Mouse (Mus musculus): ENCODE data around the gene Olfr109. TPM values are rescaled to one million over a fixed set of nuclear protein-coding genes. Genes with fewer than 3 reads are reported as not detected.

Olfr109 gene
- total RNA-seq (2023): not detected

DNA sequence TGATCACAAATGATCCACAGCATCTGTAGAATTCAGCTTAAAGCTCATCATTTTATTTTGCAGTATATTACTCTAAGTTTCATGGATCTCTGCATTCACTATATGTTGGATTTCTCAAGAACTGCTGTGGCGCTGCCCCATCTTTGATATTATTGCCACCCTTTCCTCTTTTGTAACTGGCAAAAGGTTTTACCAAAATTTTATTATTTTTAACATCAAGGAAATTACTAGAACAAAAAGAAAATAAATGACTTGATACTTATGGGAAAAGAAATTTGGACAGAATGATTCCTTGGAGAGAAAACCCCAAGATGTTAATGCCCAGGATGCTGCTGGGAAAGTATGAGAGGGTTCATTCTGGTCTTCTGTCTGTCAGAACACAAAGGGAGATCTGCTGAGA, at the start of gene Olfr109:
TSS of gene Olfr109 (plus strand) at position 301 of the 400 bp plus-strand sequence.

DNA sequence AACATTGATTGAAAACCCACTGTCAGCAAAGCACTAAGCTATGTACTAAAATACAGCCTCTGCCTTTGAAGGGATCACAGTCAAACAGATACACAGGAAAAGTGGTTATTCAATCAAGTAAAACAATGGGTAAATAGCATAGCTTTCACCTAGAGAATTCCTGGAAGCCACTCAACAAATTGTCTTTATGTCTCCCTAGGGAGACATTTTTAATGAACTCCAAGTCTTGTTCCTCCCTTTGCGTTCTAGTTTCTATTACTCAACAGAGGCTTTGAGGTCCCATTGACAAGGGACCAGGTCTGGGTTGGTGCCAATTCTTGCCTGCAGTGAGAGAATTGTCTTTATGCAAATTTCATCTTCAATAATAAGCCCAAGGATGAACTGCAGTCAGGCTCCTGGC, 13.5 kb upstream of the Olfr109 start, which contains the start of gene Olfr108:
TSS of gene Olfr108 (plus strand) at position 301 of the 400 bp plus-strand sequence.

DNA sequence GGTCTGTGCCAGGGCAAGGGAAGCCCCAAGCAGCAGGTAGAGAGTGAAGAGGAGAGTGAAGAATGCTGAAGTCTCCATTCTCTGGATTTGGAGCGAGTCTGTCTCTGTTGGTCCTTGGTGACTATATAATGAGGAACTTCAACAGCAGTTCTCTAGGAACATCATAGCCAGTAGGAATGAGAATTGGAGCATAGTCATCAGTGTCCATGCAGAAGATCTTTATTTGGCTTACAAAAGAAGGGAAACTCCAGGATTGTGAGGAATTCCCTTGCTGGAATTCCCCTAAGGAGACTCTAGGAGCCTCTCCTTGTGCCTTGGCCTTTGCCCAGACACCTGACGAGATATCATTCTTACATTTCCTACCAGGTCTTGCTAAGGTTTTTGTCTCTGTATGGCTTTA, 24.7 kb downstream of the Olfr109 start, which contains the start of gene H2-M2:
TSS of gene H2-M2 (minus strand) at position 101 of the 400 bp plus-strand sequence.

DNA sequence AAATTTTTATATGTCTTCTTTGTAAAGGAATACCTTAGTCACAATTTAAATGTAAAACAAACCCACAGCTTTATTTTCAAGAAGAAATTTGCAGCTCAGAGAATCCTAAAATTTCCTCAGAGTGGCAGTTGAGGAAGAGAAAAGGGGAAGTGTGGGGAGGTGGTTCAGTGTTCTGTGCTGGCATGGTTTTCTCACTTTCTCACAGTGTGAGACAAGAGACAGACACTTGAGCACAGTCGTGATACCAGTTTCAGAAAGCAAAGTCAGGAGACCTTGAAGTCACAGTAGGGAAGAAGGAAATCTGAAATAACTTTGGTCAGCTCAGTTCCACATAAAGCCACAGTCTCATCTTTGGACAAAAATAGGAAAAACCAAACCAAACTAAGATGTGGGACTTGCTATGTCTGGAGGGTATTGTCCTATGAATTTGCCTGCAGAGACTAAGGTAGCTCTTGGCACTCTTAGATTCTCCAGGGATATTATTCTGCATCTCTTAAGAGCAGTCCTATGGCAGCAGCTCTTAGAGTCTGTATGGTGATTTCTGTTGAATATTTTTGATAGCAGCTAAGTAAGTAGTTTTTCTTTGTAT, 33.3 kb downstream of the Olfr109 start, which contains the start of gene Olfr110:
TSS of gene Olfr110 (plus strand) at position 539 of the 589 bp plus-strand sequence.

GRCm38 (mm10) chr17:37507730-37508129, 49.0 kb downstream of the Olfr109 start, which contains the start of gene Olfr111:
TSS of gene Olfr111 (plus strand) at chr17:37508030.

Other genes starting within 250 kb of the Olfr109 start
- not detected for gene Olfr95, start 245.8 kb upstream of the Olfr109 start, total RNA-seq (2023)
- gene Olfr96, start 238.8 kb upstream of the Olfr109 start, total RNA-seq (2023): not detected
- gene Olfr97, start 221.6 kb upstream of the Olfr109 start, total RNA-seq (2023): not detected
- gene Olfr98, start 195.2 kb upstream of the Olfr109 start, total RNA-seq (2023): not detected
- 32.4 TPM for gene H2-M3, start 188.7 kb upstream of the Olfr109 start, total RNA-seq (2023)
- not detected for gene Olfr99, start 175.5 kb upstream of the Olfr109 start, total RNA-seq (2023)
- not detected for gene Olfr101, start 154.6 kb upstream of the Olfr109 start, total RNA-seq (2023)
- not detected for gene Olfr102, start 141.9 kb upstream of the Olfr109 start, total RNA-seq (2023)
- not detected for gene Olfr103, start 119.2 kb upstream of the Olfr109 start, total RNA-seq (2023)
- gene Olfr104-ps, start 99.3 kb upstream of the Olfr109 start, total RNA-seq (2023): not detected
- not detected for gene Olfr105-ps, start 79.9 kb upstream of the Olfr109 start, total RNA-seq (2023)
- not detected for gene Olfr106-ps, start 68.5 kb upstream of the Olfr109 start, total RNA-seq (2023)
- gene Olfr107, start 59.7 kb upstream of the Olfr109 start, total RNA-seq (2023): not detected
- not detected for gene Olfr108, start 13.4 kb upstream of the Olfr109 start, total RNA-seq (2023)
- gene H2-M2, start 24.6 kb downstream of the Olfr109 start, total RNA-seq (2023): 0.44 TPM
- gene Olfr110, start 33.6 kb downstream of the Olfr109 start, total RNA-seq (2023): not detected
- not detected for gene Olfr111, start 49.1 kb downstream of the Olfr109 start, total RNA-seq (2023)
- not detected for gene Olfr112, start 110.5 kb downstream of the Olfr109 start, total RNA-seq (2023)
- not detected for gene Olfr113, start 118.7 kb downstream of the Olfr109 start, total RNA-seq (2023)
- gene Olfr114, start 133.8 kb downstream of the Olfr109 start, total RNA-seq (2023): not detected
- gene Olfr115, start 168.2 kb downstream of the Olfr109 start, total RNA-seq (2023): not detected
- not detected for gene Olfr116, start 168.3 kb downstream of the Olfr109 start, total RNA-seq (2023)
- gene Olfr117, start 204.9 kb downstream of the Olfr109 start, total RNA-seq (2023): not detected
- not detected for gene Olfr118, start 208.1 kb downstream of the Olfr109 start, total RNA-seq (2023)
- gene Olfr119, start 237.6 kb downstream of the Olfr109 start, total RNA-seq (2023): not detected